Mouse (Mus musculus) Patski (cell line): ENCODE measurements around the gene Kcnd2. TPM values are rescaled to one million over a fixed set of nuclear protein-coding genes. Genes with fewer than 3 reads are reported as not detected.

Source experiments
- ATAC-seq: fragments of 100-300 bp; one replicate; pipeline ENCODE4 v1.8.0; 2021
- CTCF ChIA-PET: fragments of 350-600 bp; sonication (Branson Sonifier 250); formaldehyde crosslinking; loops from one replicate; lab custom pipeline; 2022; ENCODE audit warnings: inconsistent platforms; lab: Charles Lee
- POLR2A ChIA-PET: fragments of 350-600 bp; sonication (Branson Sonifier 250); formaldehyde crosslinking; loops from one replicate; lab custom pipeline; 2022; ENCODE audit warnings: antibody characterized with exemption, inconsistent platforms; lab: Charles Lee
- DNase-seq: peaks from one replicate; pipeline ENCODE4 v3.0.0-alpha.2; 2011; ENCODE audit warnings: low read depth, low spot score
- H3K27me3 ChIP-seq: fragments of 371-371 bp; one replicate; pipeline ENCODE4 v1.5.1; 2021
- CTCF ChIP-seq: fragments of 100-300 bp; IDR thresholded peaks from one replicate; pipeline ENCODE4 v1.5.1; 2021
- in situ Hi-C: fragments of 300-500 bp; cut with MboI; formaldehyde crosslinking; loops from 3 replicates; pipeline ENCODE4 v1.11.1; 2018; ENCODE audit warnings: low pct_unique_long_range_greater_than_20kb, mixed read lengths
- polyA plus RNA-seq: library from polyadenylated mRNA; unstranded; gene quantifications from one replicate; pipeline ENCODE4 v1.2.3, GENCODE M21; 2021

The Kcnd2 gene
- polyA plus RNA-seq, 1 experiment from 2014 or later = not detected

GRCm38 (mm10) chr6:21534009-21534408 is 318.7 kb downstream of the Kcnd2 start:
- in situ Hi-C loops = loop anchor here (10.0 kb wide), 1 partner anchor 689 kb away; no protein-coding TSS in a partner anchor
- H3K27me3 ChIP-seq = peaks cover 12% of the 10 kb centered on the region
- ChIA-PET POLR2A (no interaction called here), CTCF (interaction anchor here (0.7 to 1.9 kb wide), 8 partner anchors 9 to 694 kb away, joined by 3 to 5 read pairs (median 3); no protein-coding TSS in a partner anchor)
- ATAC-seq (peak; percentile 95), DNase-seq (peak; percentile 53)
- peak; percentile 54 for TF ChIP-seq CTCF

DNA sequence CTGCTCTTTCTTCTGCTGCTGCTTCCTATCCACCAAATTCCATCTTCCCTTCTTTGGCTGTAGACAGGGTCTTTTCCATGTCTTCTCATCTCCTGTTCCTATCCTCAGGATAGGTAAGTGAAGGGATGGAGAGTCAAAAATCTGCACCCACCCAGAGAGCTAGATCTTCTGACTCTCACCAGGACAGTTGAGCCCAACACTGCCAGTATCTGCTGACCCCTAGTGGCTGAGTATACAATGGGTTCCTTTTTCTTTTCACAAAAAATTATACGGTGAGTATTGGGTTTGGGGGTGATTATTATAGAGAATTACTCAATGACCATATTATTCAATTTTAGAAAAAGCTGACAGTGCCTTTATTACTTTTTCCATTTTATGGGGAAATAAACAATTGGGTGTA is 319.5 kb downstream of the Kcnd2 start:
- ATAC-seq (peak; percentile 14), DNase-seq (no peak)
- ChIA-PET CTCF (interaction anchor here (0.7 to 1.9 kb wide), 8 partner anchors 9 to 695 kb away, joined by 3 to 5 read pairs (median 3); no protein-coding TSS in a partner anchor), POLR2A (no interaction called here)
- in situ Hi-C loops = loop anchor here (10.0 kb wide), 1 partner anchor 690 kb away; no protein-coding TSS in a partner anchor
- TF ChIP-seq CTCF = peak; percentile 77
- peaks cover 12% of the 10 kb centered on the region for H3K27me3 ChIP-seq

- no peak for ATAC-seq
- H3K27me3 ChIP-seq = peaks cover 28% of the 10 kb centered on the region
- no peak for DNase-seq
- in situ Hi-C loops = no loop called here
- TF ChIP-seq CTCF = no peak
- ChIA-PET POLR2A (no interaction called here), CTCF (no interaction called here)
Measured at GRCm38 (mm10) chr6:21551501-21551900, 336.2 kb downstream of the Kcnd2 start.

DNA sequence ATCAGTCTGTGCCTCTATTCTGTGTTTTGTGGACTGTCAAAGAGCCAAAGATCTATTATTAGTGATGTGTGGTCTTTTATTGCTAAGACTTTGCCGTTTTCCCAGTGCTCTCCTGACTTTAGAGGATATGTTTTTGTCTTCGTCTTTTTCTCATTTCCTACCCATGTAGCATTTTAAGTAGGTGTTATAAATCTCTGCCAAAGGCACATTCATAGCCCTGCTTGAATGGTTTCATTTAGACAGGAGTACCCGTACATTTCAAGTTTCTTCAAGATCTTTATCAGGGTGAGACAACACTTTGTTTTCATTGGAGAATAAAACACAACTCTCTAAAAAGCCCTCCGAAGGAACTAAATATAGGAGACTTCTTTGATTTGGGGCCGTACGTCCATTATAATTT is 355.7 kb downstream of the Kcnd2 start:
- ATAC-seq = no peak
- H3K27me3 ChIP-seq = peaks cover 19% of the 10 kb centered on the region
- in situ Hi-C loops = no loop called here
- POLR2A ChIA-PET = no interaction called here
- no peak for DNase-seq
- no peak for TF ChIP-seq CTCF
- CTCF ChIA-PET = no interaction called here

- no peak for TF ChIP-seq CTCF
- in situ Hi-C loops = no loop called here
- POLR2A ChIA-PET = no interaction called here
- DNase-seq (no peak), ATAC-seq (no peak)
- CTCF ChIA-PET = interaction anchor here (1.3 kb wide), 1 partner anchor 11 kb away, joined by 3 read pairs; no protein-coding TSS in a partner anchor
- H3K27me3 ChIP-seq = peaks cover 37% of the 10 kb centered on the region
Measured at GRCm38 (mm10) chr6:21590156-21590555, 374.9 kb downstream of the Kcnd2 start.

GRCm38 (mm10) chr6:21597424-21597823 is 382.1 kb downstream of the Kcnd2 start:
- no peak for DNase-seq
- in situ Hi-C loops = no loop called here
- H3K27me3 ChIP-seq = peaks cover 68% of the 10 kb centered on the region
- ATAC-seq = no peak
- ChIA-PET CTCF (no interaction called here), POLR2A (no interaction called here)
- no peak for TF ChIP-seq CTCF

DNA sequence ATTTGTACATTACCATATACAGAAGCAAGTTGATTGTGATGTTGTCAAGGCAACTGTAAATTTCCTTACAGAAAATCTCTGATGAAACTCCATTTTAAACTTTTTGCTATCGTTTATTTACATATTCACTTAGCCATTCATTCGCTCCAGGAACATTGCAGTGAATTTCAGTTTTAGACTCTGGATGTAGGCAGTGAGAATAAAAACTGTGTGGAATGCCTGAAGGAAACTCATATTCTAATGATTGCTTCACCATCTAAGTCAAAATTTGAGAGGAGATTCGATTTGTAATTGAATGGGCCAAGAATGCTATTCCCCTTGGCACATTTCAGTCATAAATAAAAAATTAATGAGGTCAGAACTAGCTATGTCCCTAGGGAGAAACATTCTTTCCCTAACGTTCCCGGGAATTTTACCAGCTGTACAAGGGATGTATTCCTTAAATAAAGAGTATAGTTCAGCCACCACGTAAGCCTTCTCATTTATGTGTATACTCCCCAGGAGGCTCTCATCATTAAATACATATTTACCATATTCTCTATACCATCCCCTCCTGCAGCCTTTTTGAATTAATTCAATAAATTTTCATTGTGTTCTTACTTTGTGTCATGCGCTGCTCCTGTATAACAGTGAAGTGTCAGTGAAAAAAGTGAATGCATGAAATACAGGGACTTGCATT is 394.2 kb downstream of the Kcnd2 start:
- H3K27me3 ChIP-seq = peaks cover 19% of the 10 kb centered on the region
- CTCF ChIA-PET = no interaction called here
- DNase-seq (no peak), ATAC-seq (no peak)
- TF ChIP-seq CTCF = no peak
- in situ Hi-C loops = no loop called here
- POLR2A ChIA-PET = no interaction called here

DNA sequence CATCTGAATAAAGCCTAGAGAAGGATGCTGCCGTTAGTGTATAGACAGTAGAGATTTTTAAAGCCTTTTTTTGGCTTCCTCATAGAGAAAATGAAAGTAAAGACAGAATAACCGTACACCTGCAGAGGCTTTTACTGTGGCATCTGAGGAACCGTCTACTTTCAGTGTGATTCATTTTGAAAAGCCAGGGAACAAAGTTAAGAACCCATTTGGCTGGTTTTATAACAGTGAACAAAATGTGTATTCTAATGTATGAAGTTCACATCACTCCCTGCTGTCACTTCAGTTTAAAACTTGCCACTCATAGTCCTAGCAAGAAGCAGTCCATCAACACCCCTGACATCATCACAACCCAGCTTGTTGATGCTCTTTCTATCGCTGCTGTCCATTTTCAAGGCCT is 414.7 kb downstream of the Kcnd2 start:
- TF ChIP-seq CTCF = no peak
- ChIA-PET CTCF (interaction anchor here (1.2 kb wide), 1 partner anchor 13 kb away, joined by 3 read pairs; no protein-coding TSS in a partner anchor), POLR2A (no interaction called here)
- DNase-seq (no peak), ATAC-seq (no peak)
- peaks cover 36% of the 10 kb centered on the region for H3K27me3 ChIP-seq
- in situ Hi-C loops = no loop called here

GRCm38 (mm10) chr6:21655681-21656080 is 440.4 kb downstream of the Kcnd2 start:
- ATAC-seq (no peak), DNase-seq (no peak)
- POLR2A ChIA-PET = no interaction called here
- in situ Hi-C loops = no loop called here
- CTCF ChIA-PET = no interaction called here
- peaks cover 61% of the 10 kb centered on the region for H3K27me3 ChIP-seq
- no peak for TF ChIP-seq CTCF

DNA sequence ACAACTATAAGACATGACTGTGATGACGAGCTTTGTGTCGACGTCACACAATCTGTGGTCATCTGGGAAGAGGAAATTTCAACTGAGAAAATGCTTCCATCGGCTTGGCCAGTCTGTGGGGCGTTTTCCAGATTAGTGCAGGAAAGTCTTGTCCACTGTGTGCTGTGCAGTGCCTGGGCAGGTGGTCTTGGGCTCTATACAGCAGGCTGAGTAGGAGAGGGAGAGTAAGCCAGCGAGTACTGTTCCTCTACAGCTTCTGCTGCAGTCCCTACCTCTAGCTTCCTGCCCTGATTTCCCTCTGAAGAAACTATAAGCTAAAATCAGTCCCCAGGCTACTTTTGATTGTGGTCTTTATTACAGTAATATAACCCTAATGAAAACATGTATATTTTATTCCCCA is 448.8 kb downstream of the Kcnd2 start:
- in situ Hi-C loops = no loop called here
- POLR2A ChIA-PET = no interaction called here

GRCm38 (mm10) chr6:21664638-21665037 is 449.3 kb downstream of the Kcnd2 start:
- peaks cover 63% of the 10 kb centered on the region for H3K27me3 ChIP-seq
- CTCF ChIA-PET = no interaction called here
- no peak for DNase-seq
- POLR2A ChIA-PET = no interaction called here
- ATAC-seq = no peak
- in situ Hi-C loops = no loop called here
- no peak for TF ChIP-seq CTCF

More for the DNA sequence above, 448.8 kb downstream of the Kcnd2 start:
- no peak for TF ChIP-seq CTCF
- DNase-seq = no peak
- H3K27me3 ChIP-seq = peaks cover 63% of the 10 kb centered on the region
- CTCF ChIA-PET = no interaction called here
- no peak for ATAC-seq
